ENCODE assay signal across 9 mouse cellular contexts in genomic region chr1:165853729-165854420, GRCm38 (mm10).
DNase-seq lines count a peak whose midpoint lies in the region; ATAC-seq and TF ChIP-seq lines count a peak whose summit lies in the region.
"Had no signal": no experiment of that assay in that cellular context is flagged by ENCODE, and none has a peak within 500 bp of the region (broad histone marks: within the 10 kb centered on the region; RNA-seq: fewer than 3 reads in every experiment).

No protein-coding gene starts in this region.

- H3K9me3 ChIP-seq in kidney, embryonic 16.5 days (ENCODE audit: low read length) = no peaks in the 10 kb centered on the region
- no peaks in the 10 kb centered on the region for H3K9me3 ChIP-seq in midbrain, embryonic 12.5 days
- H3K9me3 ChIP-seq: embryonic facial prominence, embryonic 12.5 days had no signal

- ATAC-seq in kidney, embryonic 16.5 days (ENCODE audit: low FRiP score, low TSS enrichment) = no peak
- ATAC-seq in common myeloid progenitor, adult 5-6 weeks (replicated peaks; ENCODE audit: low read depth, poor library complexity, severe bottlenecking) = peak; percentile 51
- ATAC-seq in midbrain, embryonic 12.5 days (ENCODE audit: low FRiP score, low read depth) = peak; percentile 47; the same call in 1 of the 2 replicates

- peak; percentile 59 for DNase-seq in kidney, adult 2 months
- peak; percentile 88 for DNase-seq in ZHBTc4 (ENCODE audit: low read depth, low spot score)
- DNase-seq in gastrocnemius, postnatal 4 days (ENCODE audit: low spot score in 2 of 2) = peak; percentile 58 to 72
- peak; percentile 51 to 71 for DNase-seq in left cerebral cortex, postnatal 14 days (ENCODE audit: low spot score in 2 of 2)
- peak; percentile 13 for DNase-seq in telencephalon, adult 2 months (ENCODE audit: low read depth, low spot score)

- 67% methylated on average over 10 of the region's 10 CpGs for WGBS in kidney, adult 2 months
- 65% methylated on average over 10 of the region's 10 CpGs for WGBS in kidney, embryonic 16.5 days
- WGBS in midbrain, embryonic 12.5 days = 63% methylated on average over 10 of the region's 10 CpGs

- TF ChIP-seq CTCF in kidney, adult 2 months (conservative IDR thresholded peaks at IDR 0.05; ENCODE audit: insufficient read depth, insufficient read length, low read depth, low read length) = peak; percentile 85

- H3K9ac ChIP-seq in kidney, embryonic 16.5 days (replicated peaks; ENCODE audit: low read length) = no peak overlapping the region
- no peak overlapping the region for H3K9ac ChIP-seq in midbrain, embryonic 12.5 days (replicated peaks)
- H3K9ac ChIP-seq: embryonic facial prominence, embryonic 12.5 days had no signal

- H3K4me1 ChIP-seq in kidney, adult 2 months (ENCODE audit: control insufficient read depth, insufficient read depth, low read length) = no peaks in the 10 kb centered on the region
- H3K4me1 ChIP-seq in kidney, embryonic 16.5 days (ENCODE audit: insufficient read depth, low read length) = peaks cover 27% of the 10 kb centered on the region
- peaks cover 17% of the 10 kb centered on the region for H3K4me1 ChIP-seq in midbrain, embryonic 12.5 days

- no peak overlapping the region for H3K27ac ChIP-seq in kidney, adult 2 months (ENCODE audit: insufficient read depth, low read depth, low read length)
- no peak overlapping the region for H3K27ac ChIP-seq in kidney, embryonic 16.5 days (ENCODE audit: low read length)
- no peak overlapping the region for H3K27ac ChIP-seq in midbrain, embryonic 12.5 days (replicated peaks)
- H3K27ac ChIP-seq: embryonic facial prominence, embryonic 12.5 days had no signal

- no peaks in the 10 kb centered on the region for H3K36me3 ChIP-seq in kidney, adult 2 months (ENCODE audit: control insufficient read depth, insufficient read depth, low read length)
- H3K36me3 ChIP-seq in kidney, embryonic 16.5 days (ENCODE audit: insufficient read depth, low read length) = no peaks in the 10 kb centered on the region
- H3K36me3 ChIP-seq in midbrain, embryonic 12.5 days = no peaks in the 10 kb centered on the region
- H3K36me3 ChIP-seq: embryonic facial prominence, embryonic 12.5 days had no signal

- no peak overlapping the region for H3K4me2 ChIP-seq in kidney, embryonic 16.5 days (replicated peaks; ENCODE audit: low read depth, low read length)
- H3K4me2 ChIP-seq in midbrain, embryonic 12.5 days (replicated peaks) = no peak overlapping the region
- H3K4me2 ChIP-seq: embryonic facial prominence, embryonic 12.5 days had no signal

- H3K27me3 ChIP-seq in kidney, adult 2 months (replicated peaks; ENCODE audit: control insufficient read depth, insufficient read depth, low read length) = no peaks in the 10 kb centered on the region
- no peaks in the 10 kb centered on the region for H3K27me3 ChIP-seq in kidney, embryonic 16.5 days (ENCODE audit: insufficient read depth, low read length)
- peaks cover 67% of the 10 kb centered on the region for H3K27me3 ChIP-seq in midbrain, embryonic 12.5 days

- H3K4me3 ChIP-seq in kidney, adult 2 months (ENCODE audit: insufficient read depth, low read depth, low read length) = no peak overlapping the region
- no peak overlapping the region for H3K4me3 ChIP-seq in kidney, embryonic 16.5 days (ENCODE audit: low read length)
- H3K4me3 ChIP-seq in midbrain, embryonic 12.5 days = no peak overlapping the region
- H3K4me3 ChIP-seq: embryonic facial prominence, embryonic 12.5 days had no signal

- intact Hi-C loops in left cerebral cortex, postnatal 14 days (cut with DNase I) = loop anchor here (5.0 to 10.0 kb wide), 2 partner anchors 72 to 111 kb away; no protein-coding TSS in a partner anchor

- TF ChIP-seq POLR2A in kidney, adult 2 months (IDR thresholded peaks at IDR 0.05; ENCODE audit: low read depth, low read length) = no peak

Comparison
In these comparisons a context has a peak if more than half of its experiments do, and no peak if none do; other contexts are left out.
1. DNase-seq: peak in every context shown above with its lines; median percentile 88 in ZHBTc4; 65 in gastrocnemius, postnatal 4 days; 61 in left cerebral cortex, postnatal 14 days; 59 in kidney, adult 2 months; 13 in telencephalon, adult 2 months.